Mouse (Mus musculus) urinary bladder, postnatal 25 days (tissue): ENCODE results near the gene Knstrn.

ENCODE experiments used
- DNase-seq: peaks from one replicate; pipeline ENCODE4 v3.0.0; 2022; ENCODE audit warnings: low spot score

The Knstrn gene

DNA sequence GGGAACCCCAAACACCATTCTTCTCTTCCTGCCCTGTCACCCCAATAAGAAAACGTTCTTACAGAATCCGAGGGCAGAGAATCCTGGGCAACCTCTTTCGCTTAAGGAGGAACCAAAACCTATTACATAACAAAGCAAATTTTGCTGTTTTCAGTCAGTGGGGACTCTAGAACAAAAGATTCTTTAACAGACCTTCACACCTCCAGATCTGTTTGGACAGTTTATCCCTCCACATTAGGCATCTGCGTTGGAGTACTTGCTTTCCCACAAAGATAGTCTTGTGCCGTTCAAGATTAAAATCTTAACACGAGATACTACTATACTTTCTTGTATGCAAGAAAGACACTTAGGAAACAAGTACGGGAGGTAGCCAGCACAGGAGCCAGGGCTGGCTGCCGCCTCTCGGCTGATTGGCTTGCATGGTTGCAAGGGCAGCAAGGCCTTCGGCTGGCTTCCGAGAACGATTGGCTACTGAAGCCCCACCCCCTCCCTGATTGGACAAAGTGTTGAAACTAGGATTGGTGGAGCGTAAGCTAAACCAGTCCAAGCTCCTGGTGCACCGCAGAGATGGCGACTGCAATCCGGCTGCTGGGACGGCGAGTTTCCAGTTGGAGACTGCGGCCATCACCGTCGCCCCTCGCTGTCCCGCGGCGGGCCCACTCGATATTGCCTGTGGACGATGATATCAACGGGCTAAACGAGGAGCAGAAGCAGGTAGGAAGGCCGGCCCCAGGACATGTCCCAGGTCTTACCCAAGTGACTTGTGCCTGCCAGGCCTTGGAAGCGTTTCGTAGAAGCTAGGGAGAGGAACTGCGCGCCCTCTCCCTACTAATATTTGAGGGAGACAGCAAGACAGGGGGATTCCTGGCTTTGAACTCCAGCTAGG is 47.9 kb downstream of the Knstrn start, which contains the start of gene Ivd:
TSS of gene Ivd (plus strand) at position 501 of the 886 bp plus-strand sequence.
- DNase-seq = peak; percentile 81

DNA sequence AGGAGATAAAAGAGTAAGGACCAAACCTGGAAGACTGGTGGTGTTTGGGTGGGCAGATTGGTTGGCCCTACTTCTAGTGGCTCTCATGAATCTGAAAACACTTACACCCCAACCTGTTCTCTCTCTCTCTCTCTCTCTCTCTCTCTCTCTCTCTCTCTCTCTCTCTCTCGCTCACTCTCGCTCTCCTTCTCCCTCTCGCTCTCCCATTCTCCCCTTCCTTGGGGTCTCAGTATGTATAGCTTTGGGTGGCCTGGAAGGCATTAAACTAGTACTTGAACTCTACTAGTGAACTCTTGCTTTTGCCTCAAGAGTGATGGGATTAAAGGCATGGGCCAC is 48.5 kb downstream of the Knstrn start:
- no peak for DNase-seq

DNA sequence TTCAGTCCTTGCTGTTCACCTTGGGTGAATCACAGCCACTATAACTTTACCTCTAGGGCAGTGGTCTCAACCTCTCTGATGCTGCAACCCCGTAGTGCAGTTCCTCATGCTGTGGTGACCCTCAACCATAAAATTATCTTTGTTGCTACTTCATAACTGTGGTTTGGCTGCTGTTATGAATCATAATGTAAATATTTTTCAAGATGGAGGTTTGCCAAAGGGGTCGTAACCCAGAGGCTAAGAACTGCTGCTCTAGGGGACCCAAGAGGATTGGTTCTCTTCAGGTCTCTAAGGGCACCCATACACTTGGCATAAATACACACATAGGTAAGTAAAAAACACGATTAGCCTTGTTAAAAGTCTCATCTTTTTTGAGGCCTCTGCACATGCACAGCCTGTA is 56.8 kb downstream of the Knstrn start:
- peak; percentile 2 for DNase-seq

DNA sequence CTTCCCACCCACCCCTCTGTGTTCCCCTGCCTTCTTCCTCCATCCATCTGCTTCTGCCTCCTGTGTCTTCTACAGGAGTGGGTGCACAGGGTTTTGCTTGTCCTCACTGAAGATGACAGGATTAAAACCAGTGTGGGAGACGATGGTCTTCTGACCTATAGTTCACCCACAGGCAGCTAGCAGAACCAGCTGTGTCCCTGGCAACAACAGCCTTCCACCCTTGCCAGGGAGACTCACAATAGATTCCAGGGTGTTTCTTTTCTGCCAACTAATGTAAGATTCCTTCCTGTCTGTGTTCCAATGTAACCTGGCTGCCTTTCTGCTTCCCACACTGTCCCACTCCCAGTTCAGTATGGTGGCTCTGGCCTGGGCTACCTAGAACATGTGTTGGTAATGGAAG is 57.2 kb downstream of the Knstrn start:
- DNase-seq = peak; percentile 2

DNA sequence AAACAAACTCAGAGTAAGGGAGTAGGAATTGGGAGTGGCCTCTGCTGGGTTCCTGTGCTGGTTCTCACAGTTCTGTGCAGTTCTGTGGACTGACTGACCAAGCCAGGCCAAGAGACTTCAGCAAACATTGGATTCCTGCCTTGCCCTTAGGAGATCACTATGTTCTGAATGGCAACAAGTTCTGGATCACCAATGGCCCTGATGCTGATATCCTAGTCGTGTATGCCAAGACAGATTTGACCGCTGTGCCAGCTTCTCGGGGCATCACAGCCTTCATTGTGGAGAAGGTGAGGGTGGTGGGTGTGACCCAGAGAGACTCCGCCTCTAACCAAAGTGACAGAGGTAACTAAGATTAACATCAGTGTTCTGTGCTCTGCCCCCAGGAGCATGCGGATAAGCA is 59.2 kb downstream of the Knstrn start:
- no peak for DNase-seq

DNA sequence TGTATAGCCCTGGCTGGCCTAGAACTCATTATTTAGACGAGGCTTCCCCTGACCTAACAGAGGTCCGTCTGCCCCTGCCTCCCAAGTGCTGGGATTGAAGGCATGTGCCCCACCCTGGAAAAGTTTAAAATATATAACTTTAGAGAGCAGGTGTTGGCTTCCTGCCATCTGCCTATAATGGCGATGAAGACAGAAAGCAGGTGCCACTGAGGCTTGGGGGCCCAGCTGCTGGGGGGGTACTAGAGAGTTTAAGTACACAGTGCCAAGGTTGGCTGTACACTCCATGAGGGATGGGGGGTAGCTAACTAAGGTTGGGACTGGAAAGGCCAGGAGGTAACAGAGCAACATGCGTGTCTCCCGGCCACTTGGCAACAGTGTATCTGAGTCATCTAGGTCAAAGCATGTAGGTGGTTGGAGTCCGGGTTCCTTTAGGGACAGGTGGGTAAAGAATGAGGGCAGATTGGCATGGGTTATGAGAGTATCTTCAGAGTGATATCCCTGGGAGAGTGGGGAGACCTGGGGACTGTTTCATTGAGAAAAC is 60.2 kb downstream of the Knstrn start:
- DNase-seq = peak; percentile 7

DNA sequence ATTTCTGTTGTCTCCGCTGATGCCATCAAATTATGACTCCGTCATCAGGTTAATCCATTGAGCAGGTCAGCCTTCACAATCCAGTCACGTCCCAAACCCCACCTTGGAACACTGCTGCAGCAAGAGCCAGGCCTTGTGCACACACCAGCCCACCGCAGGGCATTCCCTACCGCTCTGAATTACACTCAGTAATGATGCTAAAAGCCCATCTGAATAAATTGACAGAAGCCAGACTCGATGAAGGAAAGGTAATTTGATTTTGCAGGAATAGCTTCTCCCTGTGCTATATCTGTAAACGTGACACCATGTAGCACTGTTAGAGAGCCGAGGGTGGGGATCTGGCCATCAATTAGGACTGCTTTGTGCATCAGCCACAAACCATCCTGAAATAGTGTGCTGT is 61.5 kb downstream of the Knstrn start:
- DNase-seq = peak; percentile 1

DNA sequence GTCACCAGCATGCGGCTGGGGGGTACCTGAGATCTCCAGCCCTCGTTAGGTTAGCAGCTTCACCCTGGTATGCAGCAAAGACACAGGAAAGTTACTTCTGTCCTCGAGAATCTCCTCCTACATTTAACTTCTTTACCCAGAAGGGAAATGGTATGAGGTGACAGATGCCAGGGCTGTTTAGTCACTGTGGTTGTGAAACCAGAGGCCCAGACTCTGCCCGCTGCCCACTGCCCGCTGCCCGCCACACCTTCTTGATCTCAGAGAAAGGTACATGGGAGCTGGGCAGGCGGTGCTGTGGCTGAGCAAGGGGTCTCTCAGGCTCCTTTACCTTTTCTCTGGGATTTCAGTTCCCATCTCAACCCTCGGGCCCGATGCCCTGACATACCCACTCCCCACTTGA is 62.6 kb downstream of the Knstrn start:
- DNase-seq = peak; percentile 2

DNA sequence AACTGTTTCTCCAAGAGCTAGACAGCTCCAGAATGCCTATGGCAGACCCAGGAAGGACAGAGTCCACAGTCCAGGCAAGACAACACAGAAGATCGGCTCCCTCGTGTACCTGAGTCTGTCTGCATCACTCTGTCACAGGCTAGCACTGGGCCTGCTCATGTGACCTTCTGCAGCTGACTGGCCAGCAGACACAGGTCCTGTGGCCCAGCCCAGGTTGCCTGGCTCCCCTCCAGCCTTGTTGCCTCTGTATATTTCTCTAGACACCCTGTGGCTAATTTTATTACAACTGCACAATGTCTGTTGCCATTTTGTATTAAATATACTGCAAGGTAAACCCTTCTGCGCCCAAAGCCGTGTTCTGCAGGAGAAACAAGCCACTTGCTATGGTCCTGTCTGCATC is 67.2 kb downstream of the Knstrn start:
- no peak for DNase-seq

DNA sequence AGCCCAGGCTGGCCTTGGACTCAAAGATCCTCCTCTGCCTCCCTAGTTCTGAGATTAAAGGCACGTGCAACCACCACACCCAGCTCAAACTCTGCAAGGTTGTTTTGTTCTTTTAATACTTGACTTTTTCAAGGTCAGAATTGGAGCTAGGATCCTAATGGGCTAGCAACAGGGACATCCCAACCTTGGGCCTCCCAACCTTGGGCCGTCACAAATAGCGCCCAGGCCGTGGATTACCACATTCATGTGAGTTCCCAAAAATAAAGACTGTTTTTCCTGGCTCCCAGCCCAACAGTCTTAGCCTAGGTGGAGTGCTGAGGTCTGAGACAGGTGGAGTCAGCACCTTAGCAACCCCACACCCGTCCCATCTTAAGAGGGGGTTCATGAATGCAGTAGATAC is 68.2 kb downstream of the Knstrn start:
- DNase-seq = no peak

DNA sequence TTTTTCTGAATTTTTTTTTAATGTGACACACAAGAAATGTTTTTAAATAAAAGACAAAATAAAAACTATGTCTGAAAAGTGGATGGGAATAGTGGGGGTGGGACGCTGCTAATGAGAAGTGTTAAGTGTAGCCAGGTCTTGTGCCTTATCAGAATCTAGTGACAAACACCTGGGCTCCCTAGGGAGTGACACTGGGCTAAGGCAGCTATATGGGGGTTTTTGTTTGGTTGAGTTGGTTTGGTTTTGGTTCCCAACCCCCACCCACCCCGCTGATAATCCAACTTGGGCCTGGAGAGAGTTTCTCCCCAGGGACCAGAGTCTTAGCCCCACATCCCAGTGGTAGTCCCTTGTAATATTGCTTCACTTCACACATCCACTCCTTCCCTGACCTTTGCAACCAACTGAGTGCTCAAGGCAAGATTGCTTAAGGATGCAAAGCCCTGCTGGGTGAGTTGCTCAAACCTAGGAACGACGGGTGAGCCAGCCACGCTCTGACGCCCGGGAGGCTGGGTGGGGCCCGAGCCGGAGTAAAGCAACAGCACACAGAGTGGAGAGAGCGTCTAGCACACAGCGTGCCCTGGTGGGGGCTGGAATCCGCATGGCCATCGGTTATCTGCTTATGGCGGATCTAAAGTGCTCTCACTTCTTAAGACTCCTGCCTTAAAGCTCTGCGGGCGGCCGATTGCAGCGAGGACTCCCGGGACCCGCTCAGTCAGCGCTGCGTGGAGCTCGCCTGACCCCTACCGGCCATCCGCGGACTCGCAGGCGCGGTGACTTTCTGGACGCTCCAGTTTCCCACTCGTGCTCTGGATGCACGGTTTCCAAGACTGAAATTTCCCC is 69.3 kb downstream of the Knstrn start:
- DNase-seq = peak; percentile 91

DNA sequence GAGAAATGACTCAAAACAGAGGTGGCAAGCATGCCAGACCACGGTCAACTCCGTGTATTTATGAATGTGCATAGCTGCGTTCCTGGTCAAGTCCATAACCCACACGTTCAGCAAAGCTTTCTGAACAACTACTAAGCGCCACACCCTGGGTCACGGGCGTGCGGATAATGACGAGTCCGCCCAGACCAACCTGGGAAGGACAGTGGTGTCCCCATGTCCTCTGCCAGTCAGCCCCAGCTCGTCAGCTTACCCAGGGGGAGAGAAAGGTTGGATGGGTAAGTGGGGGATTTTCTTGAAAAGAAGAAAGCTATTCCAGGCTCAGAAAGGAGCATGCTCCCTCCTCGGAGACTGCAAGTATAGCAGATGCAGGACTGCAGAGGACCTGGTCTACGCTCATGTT is 73.6 kb downstream of the Knstrn start:
- DNase-seq = no peak

DNA sequence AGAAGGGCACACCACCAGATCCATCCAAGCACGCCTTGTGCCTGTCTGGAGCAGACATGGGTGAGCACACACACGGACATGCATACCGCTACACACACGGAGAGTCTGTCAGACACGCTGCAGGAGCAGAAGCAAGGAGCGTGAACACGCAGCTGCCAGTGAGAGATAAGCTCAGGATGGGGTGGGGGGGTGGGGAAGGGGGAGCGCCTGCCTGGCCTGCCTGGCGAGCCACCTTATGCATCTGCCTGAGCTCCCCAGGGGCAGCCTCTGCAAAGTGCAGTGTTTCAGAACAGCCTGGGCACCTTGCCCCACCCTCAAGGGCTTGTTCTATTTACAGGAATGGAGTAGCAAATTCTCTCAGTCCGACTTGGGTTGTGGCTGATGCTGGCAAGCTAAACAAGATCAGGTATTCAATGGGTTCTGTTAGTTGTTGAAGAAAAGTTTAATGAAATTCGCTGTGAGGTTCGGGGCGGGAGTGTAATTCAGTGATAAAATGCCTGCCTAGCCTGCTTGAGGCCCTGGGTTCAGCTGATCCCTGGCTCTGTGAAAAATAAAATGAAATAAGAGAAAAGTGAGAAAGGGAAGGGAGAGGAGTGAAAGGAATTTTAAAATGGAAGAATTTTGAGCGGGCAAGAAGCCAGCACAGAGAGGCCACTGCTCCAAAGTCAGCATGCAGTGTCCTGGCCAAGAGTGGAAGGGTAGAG is 74.2 kb downstream of the Knstrn start:
- DNase-seq = no peak

DNA sequence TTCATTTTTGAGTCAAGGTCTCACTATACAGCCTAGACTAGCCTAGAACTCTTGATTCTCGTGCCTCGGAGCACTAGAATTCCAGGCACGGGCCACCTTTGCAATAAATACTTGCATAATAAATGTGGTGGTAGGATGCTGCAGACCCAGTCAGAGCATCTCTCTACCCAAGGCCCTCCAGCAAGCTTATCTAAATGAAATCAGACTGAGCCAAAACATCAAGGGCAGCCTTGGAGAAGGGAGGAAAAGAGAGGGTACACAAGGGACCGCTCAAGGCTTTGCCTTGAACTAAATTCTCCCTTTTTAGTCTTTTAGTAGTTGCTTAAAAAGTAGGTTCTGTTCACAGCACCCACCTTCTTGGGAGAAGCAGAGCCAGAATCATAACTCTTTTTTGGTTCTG is 77.4 kb downstream of the Knstrn start:
- no peak for DNase-seq

DNA sequence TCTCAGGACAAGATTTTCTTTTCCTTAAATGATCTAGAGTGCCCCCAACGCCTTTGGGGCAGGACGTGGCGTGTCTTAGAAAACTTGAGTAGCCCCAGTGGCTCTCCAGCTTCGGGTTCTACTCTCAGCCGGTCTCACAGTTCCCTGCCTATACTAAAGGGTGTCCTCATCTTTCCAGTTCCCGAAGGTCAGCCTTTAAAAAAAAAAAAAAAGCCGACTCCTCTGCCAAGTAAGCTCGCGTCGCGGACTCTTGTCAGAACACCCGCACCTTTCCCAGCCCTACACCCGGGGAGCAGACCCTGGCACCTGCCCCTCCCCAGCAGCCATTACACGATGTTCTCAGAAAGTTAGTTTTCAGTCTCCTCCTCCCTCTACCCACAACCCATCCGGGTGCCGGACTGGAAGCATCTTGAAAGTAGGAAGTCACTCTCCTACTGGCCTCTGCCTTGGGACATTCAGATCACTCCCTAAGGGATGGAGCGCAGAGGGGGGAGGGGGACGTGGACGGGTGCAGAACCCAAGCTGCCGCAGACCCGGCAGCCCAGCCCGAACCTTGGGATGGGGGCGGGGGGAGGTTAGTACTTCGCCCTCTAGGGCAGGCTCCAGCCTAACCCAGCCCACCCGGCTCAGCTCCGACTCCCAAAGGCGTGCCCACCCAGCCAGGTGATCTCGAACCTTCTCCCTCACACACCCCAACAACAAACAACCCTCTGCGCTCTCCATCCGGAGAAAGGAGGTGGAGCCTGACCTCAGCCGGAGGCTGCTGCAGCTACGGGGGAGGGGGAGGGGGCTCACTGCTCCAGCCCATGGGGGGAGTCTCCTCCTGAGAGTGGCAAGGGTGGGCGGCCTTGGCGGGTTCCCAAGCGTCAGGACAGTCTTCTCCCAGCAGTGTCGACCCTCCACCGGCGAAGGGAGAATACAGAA is 82.4 kb downstream of the Knstrn start:
- DNase-seq = no peak

DNA sequence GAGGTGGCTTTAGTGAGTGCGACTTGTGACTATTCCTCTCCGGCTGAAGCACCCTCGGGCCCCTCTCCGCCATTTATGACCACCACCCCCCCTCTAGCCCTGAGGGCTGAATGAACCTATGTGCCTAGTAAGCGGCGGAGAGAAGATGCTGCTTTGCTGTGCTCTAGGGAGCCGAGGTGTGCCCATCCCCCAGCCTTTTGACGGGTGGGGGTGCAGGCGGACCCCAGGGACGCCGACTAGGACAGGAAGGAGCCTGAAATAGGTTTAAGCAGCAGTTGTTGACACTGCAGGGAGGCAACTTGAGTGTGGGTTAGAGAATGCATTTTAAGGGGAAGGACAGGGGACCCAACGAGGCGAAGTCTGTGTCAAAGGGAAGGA is 83.1 kb downstream of the Knstrn start:
- DNase-seq = no peak

DNA sequence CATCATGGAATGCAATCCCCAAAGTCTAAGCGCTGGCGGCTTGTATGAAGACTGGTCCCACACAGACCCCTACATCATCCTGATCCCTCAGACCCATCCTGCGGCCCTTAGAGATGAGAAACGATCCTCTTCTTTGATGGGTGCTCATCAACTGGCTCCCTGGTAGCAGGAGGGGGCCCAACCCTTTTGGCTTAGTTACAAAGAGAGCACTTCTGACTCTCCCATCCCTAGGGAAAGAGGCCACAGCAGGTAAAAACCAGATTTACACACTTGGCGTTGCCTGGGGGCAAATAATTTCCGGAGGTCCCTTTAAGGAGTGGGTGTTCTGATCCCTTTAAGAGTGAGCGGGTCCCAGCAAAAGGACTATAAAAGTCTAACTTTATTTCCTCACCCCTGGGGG is 83.6 kb downstream of the Knstrn start:
- no peak for DNase-seq

DNA sequence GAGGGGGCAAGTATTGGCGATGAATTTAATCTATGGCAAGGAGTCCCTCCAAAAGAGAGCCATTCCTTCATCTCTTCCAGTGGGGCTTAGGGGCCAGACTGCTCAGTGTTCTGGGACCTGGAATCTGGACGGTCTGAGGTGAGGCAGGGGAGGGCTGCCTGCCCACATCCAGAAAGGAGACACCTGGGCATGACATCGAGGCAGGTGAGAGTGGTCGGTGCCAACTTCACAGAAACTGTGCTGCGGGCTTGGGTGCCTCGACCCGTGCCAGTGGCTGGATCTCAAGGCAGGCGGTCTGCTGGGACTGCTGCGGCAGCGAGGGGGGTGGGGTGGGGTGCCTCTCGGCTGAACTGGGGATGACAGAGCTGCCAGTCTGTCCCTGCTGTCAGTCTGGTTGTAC is 84.0 kb downstream of the Knstrn start:
- DNase-seq = no peak

DNA sequence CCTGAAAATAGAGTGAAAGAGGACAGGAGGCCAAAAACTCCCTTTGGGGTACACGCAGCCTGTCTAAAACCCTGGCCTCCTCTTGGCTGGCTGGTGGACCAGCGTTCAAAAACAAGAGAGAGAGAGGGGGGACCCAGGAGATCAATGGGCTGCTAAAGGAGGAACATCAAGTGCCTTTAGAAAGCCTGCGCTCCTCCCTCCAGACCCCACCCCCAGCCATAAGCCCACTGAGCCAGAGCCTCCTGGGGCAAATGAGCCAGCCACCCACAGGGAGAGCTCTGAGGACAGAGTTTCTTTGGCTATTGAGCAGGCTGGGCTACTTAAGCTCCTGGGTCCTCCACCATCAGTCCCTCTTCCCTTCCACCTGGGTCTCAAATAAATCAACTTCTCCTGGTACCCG is 85.0 kb downstream of the Knstrn start:
- DNase-seq = no peak

DNA sequence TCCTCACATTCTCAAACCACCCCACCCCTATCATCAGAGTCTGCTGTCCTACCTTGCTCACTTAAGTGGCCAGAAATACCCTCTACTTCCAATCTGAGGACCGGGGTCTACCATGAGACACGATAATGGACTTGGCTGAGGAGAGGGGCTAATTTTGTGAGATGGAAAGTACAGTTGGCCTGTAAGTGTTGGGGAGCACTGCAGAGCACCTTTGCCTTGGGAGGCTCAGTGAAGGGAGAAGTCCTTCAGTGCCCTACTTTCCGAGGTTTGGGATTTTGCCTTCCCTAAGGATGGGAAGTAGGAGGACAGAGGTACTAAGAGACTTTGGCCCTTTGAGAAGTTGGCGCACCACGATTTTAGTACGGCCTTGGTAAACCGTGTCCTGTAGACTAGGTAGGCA is 85.5 kb downstream of the Knstrn start:
- DNase-seq = no peak
